In the genomic region with DNA sequence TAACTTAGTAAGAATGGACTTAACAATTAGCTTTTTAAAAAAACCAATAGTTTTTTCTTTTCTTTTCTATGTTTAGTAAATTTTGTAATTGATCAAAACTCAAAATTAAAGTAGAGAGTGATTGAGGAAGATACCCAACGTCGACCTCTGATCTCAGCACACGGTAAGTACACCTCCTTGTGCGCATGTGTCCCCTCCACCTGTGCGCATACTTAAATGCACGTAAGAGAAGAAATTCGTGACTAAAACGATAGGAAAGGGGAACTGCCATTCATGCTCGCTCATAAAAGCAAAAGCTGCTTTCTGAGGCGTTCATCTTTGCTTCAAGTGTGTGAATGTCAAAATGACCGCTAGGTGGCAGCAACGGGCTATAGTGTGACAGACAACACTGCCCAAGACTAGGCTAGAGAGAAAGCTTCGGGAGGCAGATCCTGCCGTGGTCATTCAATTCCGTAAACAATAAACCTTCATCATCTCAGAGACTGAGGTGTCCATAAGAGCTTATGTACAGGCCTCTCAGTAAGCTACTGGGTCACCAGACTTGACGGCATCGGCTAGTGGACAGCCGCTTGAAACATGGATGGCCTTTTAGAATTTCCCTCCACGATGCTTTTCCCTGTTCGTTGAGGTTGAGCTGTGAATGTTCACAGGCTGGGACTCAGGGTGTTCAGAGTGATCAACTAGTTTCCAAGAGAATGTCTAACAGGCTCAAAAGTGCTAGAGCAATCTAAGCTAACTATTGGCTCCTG, we compare ENCODE assay signal across 8 mouse cellular contexts. TPM values are rescaled to one million over a fixed set of nuclear protein-coding genes. Genes with fewer than 3 reads are reported as not detected.
A peak's percentile ranks its signal among the peaks of the same experiment; 100 is the strongest.
DNase-seq lines count a peak whose midpoint lies in the region; ATAC-seq and TF ChIP-seq lines count a peak whose summit lies in the region.

No protein-coding gene starts in this region.

- H3K9ac ChIP-seq in CH12.LX (ENCODE audit: insufficient read depth, low read depth), result no peak overlapping the region; the same call in 1 of the 2 replicates
- H3K9ac ChIP-seq in forebrain, embryonic 12.5 days, result peak overlapping the region; percentile 40; the same call in 1 of the 2 replicates
- H3K9ac ChIP-seq in heart, postnatal 0 days (replicated peaks; ENCODE audit: low read depth, low read length), result no peak overlapping the region
- no peak overlapping the region for H3K9ac ChIP-seq in liver, embryonic 14.5 days (replicated peaks)
- peak overlapping the region; percentile 51 for H3K9ac ChIP-seq in neural tube, embryonic 11.5 days (ENCODE audit: low read length)
- peak overlapping the region; percentile 44; the same call in 1 of the 2 replicates for H3K9ac ChIP-seq in stomach, embryonic 16.5 days (ENCODE audit: low read length)

- WGBS in forebrain, embryonic 12.5 days, result 31% methylated on average over 20 of the region's 20 CpGs
- WGBS in heart, postnatal 0 days, result 26% methylated on average over 20 of the region's 20 CpGs
- 27% methylated on average over 20 of the region's 20 CpGs for WGBS in liver, embryonic 14.5 days (ENCODE audit: insufficient replicate concordance)
- WGBS in neural tube, embryonic 11.5 days, result 33% methylated on average over 20 of the region's 20 CpGs
- WGBS in stomach, embryonic 16.5 days, result 22% methylated on average over 20 of the region's 20 CpGs

- in situ Hi-C loops in CH12.LX (cut with MboI; ENCODE audit: low pct_ligation_motif_present, low pct_unique_long_range_greater_than_20kb, low sequenced_read_pairs), result loop anchor here (10.0 kb wide), 1 partner anchor 237 kb away; no protein-coding TSS in a partner anchor

- H3K27me3 ChIP-seq in CH12.LX (replicated peaks), result peaks cover 2% of the 10 kb centered on the region
- H3K27me3 ChIP-seq in forebrain, embryonic 12.5 days, result no peaks in the 10 kb centered on the region
- H3K27me3 ChIP-seq in heart, postnatal 0 days (ENCODE audit: control insufficient read depth, insufficient read depth, low read length), result no peaks in the 10 kb centered on the region
- H3K27me3 ChIP-seq in liver, embryonic 14.5 days (ENCODE audit: control insufficient read depth, insufficient read depth, low read length), result no peaks in the 10 kb centered on the region
- H3K27me3 ChIP-seq in neural tube, embryonic 11.5 days (ENCODE audit: control insufficient read depth, insufficient read depth, low read length), result no peaks in the 10 kb centered on the region
- H3K27me3 ChIP-seq in stomach, embryonic 16.5 days (ENCODE audit: control insufficient read depth, insufficient read depth, low read length), result no peaks in the 10 kb centered on the region

- H3K27ac ChIP-seq in CH12.LX (ENCODE audit: insufficient read depth, low read depth), result no peak overlapping the region
- H3K27ac ChIP-seq in forebrain, embryonic 12.5 days, result no peak overlapping the region
- H3K27ac ChIP-seq in heart, postnatal 0 days (ENCODE audit: low read depth), result no peak overlapping the region
- no peak overlapping the region for H3K27ac ChIP-seq in liver, embryonic 14.5 days
- no peak overlapping the region for H3K27ac ChIP-seq in neural tube, embryonic 11.5 days (ENCODE audit: low read depth, low read length)
- no peak overlapping the region for H3K27ac ChIP-seq in stomach, embryonic 16.5 days (ENCODE audit: low read length)

- no peak; the same call in none of the 2 replicates for TF ChIP-seq RAD21 in CH12.LX (IDR thresholded peaks at IDR 0.05; ENCODE audit: low read depth, low read length)

- peak; percentile 96 for ATAC-seq in forebrain, embryonic 12.5 days (ENCODE audit: low FRiP score)
- ATAC-seq in heart, postnatal 0 days (ENCODE audit: insufficient read depth, low read depth), result peak; percentile 77
- ATAC-seq in liver, embryonic 14.5 days (ENCODE audit: insufficient read depth), result 0 out of 2 replicates have a peak, but pooled peaks have one; percentile 11
- ATAC-seq in neural tube, embryonic 11.5 days (ENCODE audit: insufficient read depth, low FRiP score, low TSS enrichment), result peak; percentile 85
- ATAC-seq in stomach, embryonic 16.5 days (ENCODE audit: insufficient read depth, low FRiP score), result peak; percentile 69

- H3K9me3 ChIP-seq in CH12.LX (replicated peaks; ENCODE audit: low read length), result no peaks in the 10 kb centered on the region
- no peaks in the 10 kb centered on the region for H3K9me3 ChIP-seq in forebrain, embryonic 12.5 days
- H3K9me3 ChIP-seq in heart, postnatal 0 days (replicated peaks; ENCODE audit: control insufficient read depth, low read length), result no peaks in the 10 kb centered on the region
- no peaks in the 10 kb centered on the region for H3K9me3 ChIP-seq in liver, embryonic 14.5 days (ENCODE audit: control insufficient read depth, low read length)
- no peaks in the 10 kb centered on the region for H3K9me3 ChIP-seq in neural tube, embryonic 11.5 days (ENCODE audit: control insufficient read depth, low read length)
- H3K9me3 ChIP-seq in stomach, embryonic 16.5 days (replicated peaks; ENCODE audit: control insufficient read depth, low read length), result no peaks in the 10 kb centered on the region

- H3K4me1 ChIP-seq in CH12.LX (ENCODE audit: control insufficient read depth in 1 of 2, insufficient read depth in 2 of 2), result peaks cover 7 to 16% of the 10 kb centered on the region in 2 experiments
- peaks cover 3% of the 10 kb centered on the region for H3K4me1 ChIP-seq in forebrain, embryonic 12.5 days
- H3K4me1 ChIP-seq in heart, postnatal 0 days (ENCODE audit: control insufficient read depth, insufficient read depth), result no peaks in the 10 kb centered on the region
- no peaks in the 10 kb centered on the region for H3K4me1 ChIP-seq in liver, embryonic 14.5 days (replicated peaks; ENCODE audit: control insufficient read depth in 2 of 2, insufficient read depth in 2 of 2, low read length in 1 of 2)
- H3K4me1 ChIP-seq in neural tube, embryonic 11.5 days (ENCODE audit: control insufficient read depth, insufficient read depth, low read length), result no peaks in the 10 kb centered on the region
- H3K4me1 ChIP-seq in stomach, embryonic 16.5 days (ENCODE audit: control insufficient read depth, insufficient read depth, low read length), result no peaks in the 10 kb centered on the region

- peak overlapping the region in 1 of 3 experiments; percentile 39 for H3K4me3 ChIP-seq in CH12.LX (replicated peaks in 1 of 3; ENCODE audit: low read depth in 2 of 3, low read length in 2 of 3, poor library complexity in 1 of 3)
- 0 out of 2 replicates have a peak overlapping the region, but pooled peaks have one; percentile 8 for H3K4me3 ChIP-seq in forebrain, embryonic 12.5 days (replicated peaks)
- H3K4me3 ChIP-seq in heart, postnatal 0 days (ENCODE audit: low read depth, low read length), result 0 out of 2 replicates have a peak overlapping the region, but pooled peaks have one; percentile 7
- no peak overlapping the region for H3K4me3 ChIP-seq in liver, embryonic 14.5 days (ENCODE audit: insufficient read depth in 1 of 2, low read depth in 2 of 2, low read length in 2 of 2)
- no peak overlapping the region for H3K4me3 ChIP-seq in neural tube, embryonic 11.5 days (ENCODE audit: low read depth, low read length)
- H3K4me3 ChIP-seq in stomach, embryonic 16.5 days (replicated peaks; ENCODE audit: low read length), result peak overlapping the region; percentile 29

- dilution Hi-C loops in CH12.LX (cut with MboI; ENCODE audit: extremely low pct_ligation_motif_present, extremely low pct_unique_long_range_greater_than_20kb, low sequenced_read_pairs), result no loop called here

- no peaks in the 10 kb centered on the region for H3K79me2 ChIP-seq in CH12.LX (replicated peaks; ENCODE audit: control insufficient read depth, extremely low read depth, insufficient read depth, poor library complexity, severe bottlenecking)

- no peaks in the 10 kb centered on the region for H3K36me3 ChIP-seq in CH12.LX (replicated peaks in 1 of 2; ENCODE audit: control insufficient read depth in 1 of 2, insufficient read depth in 1 of 2, low read length in 1 of 2)
- H3K36me3 ChIP-seq in forebrain, embryonic 12.5 days (replicated peaks), result no peaks in the 10 kb centered on the region
- H3K36me3 ChIP-seq in heart, postnatal 0 days (replicated peaks; ENCODE audit: control insufficient read depth, insufficient read depth, low read length), result no peaks in the 10 kb centered on the region
- H3K36me3 ChIP-seq in liver, embryonic 14.5 days (replicated peaks; ENCODE audit: control insufficient read depth, insufficient read depth, low read depth), result no peaks in the 10 kb centered on the region
- H3K36me3 ChIP-seq in neural tube, embryonic 11.5 days (ENCODE audit: control insufficient read depth, insufficient read depth, low read length), result no peaks in the 10 kb centered on the region
- no peaks in the 10 kb centered on the region for H3K36me3 ChIP-seq in stomach, embryonic 16.5 days (ENCODE audit: control insufficient read depth, insufficient read depth, low read length)

- peak; percentile 96 to 99 for TF ChIP-seq CTCF in CH12.LX (conservative IDR thresholded peaks at IDR 0.05 in 1 of 2, IDR thresholded peaks at IDR 0.05 in 1 of 2; ENCODE audit: low read depth in 2 of 2, low read length in 2 of 2)
- TF ChIP-seq CTCF in heart, postnatal 0 days (IDR thresholded peaks at IDR 0.05; ENCODE audit: low read depth), result peak; percentile 93
- TF ChIP-seq CTCF in liver, embryonic 14.5 days (IDR thresholded peaks at IDR 0.05; ENCODE audit: low read depth), result peak; percentile 91

- TF ChIP-seq EP300 in CH12.LX (IDR thresholded peaks at IDR 0.05; ENCODE audit: low read length), result no peak
- TF ChIP-seq EP300 in heart, postnatal 0 days (IDR thresholded peaks at IDR 0.05; ENCODE audit: low read depth), result no peak
- no peak for TF ChIP-seq EP300 in liver, embryonic 14.5 days (IDR thresholded peaks at IDR 0.05; ENCODE audit: low read depth)

- no peak for TF ChIP-seq POLR2A in CH12.LX (IDR thresholded peaks at IDR 0.05; ENCODE audit: low read depth, low read length)

- H3K4me2 ChIP-seq in CH12.LX (ENCODE audit: insufficient read depth, low read depth, poor library complexity, severe bottlenecking), result peak overlapping the region; percentile 94
- H3K4me2 ChIP-seq in forebrain, embryonic 12.5 days, result peak overlapping the region; percentile 34
- peak overlapping the region; percentile 41 for H3K4me2 ChIP-seq in heart, postnatal 0 days (ENCODE audit: low read depth, low read length)
- H3K4me2 ChIP-seq in liver, embryonic 14.5 days (ENCODE audit: low read depth), result peak overlapping the region; percentile 25; the same call in 1 of the 2 replicates
- H3K4me2 ChIP-seq in neural tube, embryonic 11.5 days (ENCODE audit: low read depth), result peak overlapping the region; percentile 40
- H3K4me2 ChIP-seq in stomach, embryonic 16.5 days (ENCODE audit: low read depth, low read length), result peak overlapping the region; percentile 54

- DNase-seq in CH12.LX (ENCODE audit: extremely low read depth), result peak; percentile 99
- DNase-seq in c-Kit-positive CD71-positive TER-119-negative erythroid progenitor cells, embryonic 14.5 days (ENCODE audit: low read depth), result peak; percentile 75
- peak; percentile 78 for DNase-seq in heart, postnatal 0 days (ENCODE audit: low spot score)
- peak; percentile 83 to 95 for DNase-seq in kidney, postnatal 36 days
- DNase-seq in liver, embryonic 14.5 days (ENCODE audit: low read depth in 3 of 3, low spot score in 3 of 3), result peak; percentile 51 to 53 (median 51)
- peak; percentile 89 for DNase-seq in neural tube, embryonic 11.5 days (ENCODE audit: low spot score)

RNA-seq across cellular contexts. Expression of a gene that starts 4.5 kb away (rescaled TPM):
- total RNA-seq in CH12.LX (2012; rRNA removed) (not detected in 2 replicates), CH12.LX (2014; rRNA removed) (not detected in 2 replicates)
- polyA plus RNA-seq in CH12.LX (2012; ENCODE audit: insufficient read length, low read depth), result not detected in 2 replicates
- not detected in 2 replicates for polyA plus RNA-seq in forebrain, embryonic 12.5 days (2016; fragmentation: Nextera tagmentation; extraction: Ambion mirVana)
- total RNA-seq in heart, postnatal 0 days (2014; rRNA removed; ENCODE audit: low replicate concordance), result not detected in 2 replicates
- not detected in 2 replicates for polyA plus RNA-seq in heart, postnatal 0 days (2015; fragmentation: Nextera tagmentation; extraction: Ambion mirVana)
- not detected in 2 replicates for polyA plus RNA-seq in liver, embryonic 14.5 days (2012; rRNA removed)
- polyA plus RNA-seq in liver, embryonic 14.5 days (2014; fragmentation: Nextera tagmentation; extraction: Ambion mirVana), result not detected in 2 replicates
- not detected in 2 replicates for polyA plus RNA-seq in neural tube, embryonic 11.5 days (2014; fragmentation: Nextera tagmentation; extraction: Ambion mirVana)
- 0.13 and 0.32 TPM in 2 replicates for polyA plus RNA-seq in stomach, embryonic 16.5 days (2015; fragmentation: Nextera tagmentation; extraction: Ambion mirVana)

RNA-seq across cellular contexts. Expression of a gene that starts 19.4 kb away (rescaled TPM):
- total RNA-seq in CH12.LX (2012; rRNA removed), result not detected in 2 replicates
- total RNA-seq in CH12.LX (2014; rRNA removed), result not detected in 2 replicates
- polyA plus RNA-seq in CH12.LX (2012; ENCODE audit: insufficient read length, low read depth), result not detected in 2 replicates
- 0.17 TPM in 1 of 2 replicates, not detected in the other for polyA plus RNA-seq in forebrain, embryonic 12.5 days (2016; fragmentation: Nextera tagmentation; extraction: Ambion mirVana)
- total RNA-seq in heart, postnatal 0 days (2014; rRNA removed; ENCODE audit: low replicate concordance), result not detected in 2 replicates
- polyA plus RNA-seq in heart, postnatal 0 days (2015; fragmentation: Nextera tagmentation; extraction: Ambion mirVana), result 0.51 TPM in 1 of 2 replicates, not detected in the other
- polyA plus RNA-seq in liver, embryonic 14.5 days (2012; rRNA removed), result 0.04 and 0.07 TPM in 2 replicates
- polyA plus RNA-seq in liver, embryonic 14.5 days (2014; fragmentation: Nextera tagmentation; extraction: Ambion mirVana), result 0.39 and 0.42 TPM in 2 replicates
- polyA plus RNA-seq in neural tube, embryonic 11.5 days (2014; fragmentation: Nextera tagmentation; extraction: Ambion mirVana), result 0.13 TPM in 1 of 2 replicates, not detected in the other
- 0.79 and 1.6 TPM in 2 replicates for polyA plus RNA-seq in stomach, embryonic 16.5 days (2015; fragmentation: Nextera tagmentation; extraction: Ambion mirVana)

RNA-seq across cellular contexts. Expression of a gene that starts 53.4 kb away (rescaled TPM):
- total RNA-seq in CH12.LX (2012; rRNA removed) (4.0 and 4.5 TPM in 2 replicates), CH12.LX (2014; rRNA removed) (6.2 and 6.3 TPM in 2 replicates)
- 5.9 and 6.0 TPM in 2 replicates for polyA plus RNA-seq in CH12.LX (2012; ENCODE audit: insufficient read length, low read depth)
- 13.4 and 14.1 TPM in 2 replicates for polyA plus RNA-seq in forebrain, embryonic 12.5 days (2016; fragmentation: Nextera tagmentation; extraction: Ambion mirVana)
- 1.5 and 3.9 TPM in 2 replicates for total RNA-seq in heart, postnatal 0 days (2014; rRNA removed; ENCODE audit: low replicate concordance)
- polyA plus RNA-seq in heart, postnatal 0 days (2015; fragmentation: Nextera tagmentation; extraction: Ambion mirVana), result 5.9 and 6.2 TPM in 2 replicates
- 11.2 and 16.0 TPM in 2 replicates for polyA plus RNA-seq in liver, embryonic 14.5 days (2012; rRNA removed)
- polyA plus RNA-seq in liver, embryonic 14.5 days (2014; fragmentation: Nextera tagmentation; extraction: Ambion mirVana), result 30.7 and 34.8 TPM in 2 replicates
- polyA plus RNA-seq in neural tube, embryonic 11.5 days (2014; fragmentation: Nextera tagmentation; extraction: Ambion mirVana), result 7.5 and 7.8 TPM in 2 replicates
- polyA plus RNA-seq in stomach, embryonic 16.5 days (2015; fragmentation: Nextera tagmentation; extraction: Ambion mirVana), result 56.2 and 63.7 TPM in 2 replicates

RNA-seq across cellular contexts. Expression of a gene that starts 54.9 kb away (rescaled TPM):
- total RNA-seq in CH12.LX (2012; rRNA removed), result 38.0 and 43.9 TPM in 2 replicates
- 31.6 and 33.1 TPM in 2 replicates for total RNA-seq in CH12.LX (2014; rRNA removed)
- polyA plus RNA-seq in CH12.LX (2012; ENCODE audit: insufficient read length, low read depth), result 65.7 and 90.4 TPM in 2 replicates
- polyA plus RNA-seq in forebrain, embryonic 12.5 days (2016; fragmentation: Nextera tagmentation; extraction: Ambion mirVana), result 13.7 and 14.5 TPM in 2 replicates
- 3.7 TPM in 2 replicates for total RNA-seq in heart, postnatal 0 days (2014; rRNA removed; ENCODE audit: low replicate concordance)
- 5.3 and 5.4 TPM in 2 replicates for polyA plus RNA-seq in heart, postnatal 0 days (2015; fragmentation: Nextera tagmentation; extraction: Ambion mirVana)
- 2.0 and 3.3 TPM in 2 replicates for polyA plus RNA-seq in liver, embryonic 14.5 days (2012; rRNA removed)
- polyA plus RNA-seq in liver, embryonic 14.5 days (2014; fragmentation: Nextera tagmentation; extraction: Ambion mirVana), result 5.2 and 5.6 TPM in 2 replicates
- 13.8 and 17.0 TPM in 2 replicates for polyA plus RNA-seq in neural tube, embryonic 11.5 days (2014; fragmentation: Nextera tagmentation; extraction: Ambion mirVana)
- polyA plus RNA-seq in stomach, embryonic 16.5 days (2015; fragmentation: Nextera tagmentation; extraction: Ambion mirVana), result 8.0 and 9.2 TPM in 2 replicates

Comparison
In these comparisons a context has a peak if more than half of its experiments do, and no peak if none do; other contexts are left out.
1. H3K4me2 ChIP-seq: peak in every context shown above with its lines; median percentile 94 in CH12.LX; 54 in stomach, embryonic 16.5 days; 41 in heart, postnatal 0 days; 40 in neural tube, embryonic 11.5 days; 34 in forebrain, embryonic 12.5 days; 25 in liver, embryonic 14.5 days.
2. H3K4me3 ChIP-seq: peak in forebrain, embryonic 12.5 days (single experiment), heart, postnatal 0 days (single experiment) and stomach, embryonic 16.5 days (single experiment); none in liver, embryonic 14.5 days (0 of 2) and neural tube, embryonic 11.5 days (single experiment).
3. H3K9ac ChIP-seq: peak in forebrain, embryonic 12.5 days (single experiment), neural tube, embryonic 11.5 days (single experiment) and stomach, embryonic 16.5 days (single experiment); none in CH12.LX (single experiment), heart, postnatal 0 days (single experiment) and liver, embryonic 14.5 days (single experiment).
4. ATAC-seq: peak in every context shown above with its lines; median percentile 96 in forebrain, embryonic 12.5 days; 85 in neural tube, embryonic 11.5 days; 77 in heart, postnatal 0 days; 69 in stomach, embryonic 16.5 days; 11 in liver, embryonic 14.5 days.
5. Peak in every context shown above with its lines, with median percentiles within 50 percentile points of each other: DNase-seq and CTCF ChIP-seq.